Mouse (Mus musculus) cerebellum, adult (tissue): ENCODE results near the gene Nprl2.

Experiments
- ATAC-seq: cut with Nextera tagmentation; 2 replicates; pipeline ENCODE4 v1.9.2; 2017; ENCODE audit warnings: mild to moderate bottlenecking, moderate library complexity, mixed read lengths; ENCODE audit not compliant: insufficient number of reproducible peaks, low FRiP score, low TSS enrichment

Nprl2 gene

DNA sequence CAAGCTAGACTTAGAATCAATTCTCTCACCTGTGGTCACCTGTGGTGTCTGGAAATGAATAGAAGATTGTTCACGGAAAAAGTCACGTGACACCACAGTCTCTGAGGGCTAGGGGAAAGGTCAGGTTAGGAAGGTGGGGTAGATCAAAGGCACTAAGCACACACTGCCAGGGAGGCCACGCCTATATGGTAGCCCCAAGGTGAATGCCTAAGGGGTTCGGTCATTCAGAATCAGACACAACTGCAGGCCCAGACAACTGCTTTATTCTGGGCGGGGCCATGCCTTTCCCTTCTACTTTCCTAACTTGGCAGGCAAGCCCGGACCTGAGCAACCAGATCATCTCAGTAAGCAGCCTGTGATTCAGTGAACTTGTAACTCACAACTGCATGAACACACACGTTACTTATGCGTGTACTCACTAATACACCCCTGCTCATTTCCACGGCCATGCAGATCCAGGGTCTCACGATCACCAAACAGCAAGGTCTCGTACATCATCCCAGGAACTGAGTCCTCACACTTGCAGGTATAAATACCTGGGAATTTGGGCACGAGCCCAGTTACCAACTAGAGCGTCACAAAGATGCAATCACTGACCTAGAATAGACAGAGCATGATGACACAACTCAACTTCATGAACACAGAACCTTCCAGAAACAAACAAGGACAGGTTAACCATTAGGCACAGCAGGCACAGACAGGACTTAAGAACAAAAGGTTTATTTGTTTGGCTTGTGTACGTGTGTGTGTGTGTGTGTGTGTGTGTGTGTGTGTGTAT is 33.7 kb downstream of the Nprl2 start:
- no peak for ATAC-seq

- ATAC-seq = no peak
Measured at GRCm38 (mm10) chr9:107576357-107577107, 34.5 kb downstream of the Nprl2 start, which contains the start of gene Hyal1. Gene Hyal1 (plus strand): TSS chr9:107576927.

DNA sequence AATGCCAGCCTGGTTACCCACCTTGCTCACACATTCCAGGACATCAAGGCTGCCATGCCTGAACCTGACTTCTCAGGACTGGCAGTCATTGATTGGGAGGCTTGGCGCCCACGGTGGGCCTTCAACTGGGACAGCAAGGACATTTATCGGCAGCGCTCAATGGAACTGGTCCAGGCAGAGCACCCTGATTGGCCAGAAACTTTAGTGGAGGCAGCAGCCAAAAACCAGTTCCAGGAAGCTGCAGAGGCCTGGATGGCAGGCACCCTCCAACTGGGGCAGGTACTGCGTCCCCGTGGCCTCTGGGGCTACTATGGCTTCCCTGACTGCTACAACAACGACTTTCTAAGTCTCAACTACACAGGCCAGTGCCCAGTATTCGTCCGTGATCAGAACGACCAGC is 35.8 kb downstream of the Nprl2 start:
- ATAC-seq = no peak

DNA sequence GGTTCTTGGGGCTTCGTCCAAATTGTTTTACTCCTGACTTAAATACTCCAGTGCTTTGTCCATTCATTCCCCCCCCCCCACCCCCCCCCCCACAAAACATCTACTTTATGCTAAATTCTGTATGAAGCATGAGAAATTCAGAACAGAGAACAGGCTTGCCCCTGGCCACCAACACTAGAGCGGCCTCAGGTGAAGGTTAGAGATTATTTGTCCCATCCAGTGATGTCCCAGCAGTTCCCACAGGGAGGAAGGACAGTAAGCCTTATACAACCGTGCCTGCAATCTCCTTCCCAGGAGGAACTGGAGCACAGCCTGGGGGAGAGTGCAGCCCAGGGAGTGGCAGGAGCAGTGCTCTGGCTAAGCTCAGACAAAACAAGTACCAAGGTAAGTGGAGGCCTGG is 36.6 kb downstream of the Nprl2 start, which contains the start of gene Naa80:
Gene Naa80 (plus strand): TSS at position 301 of the 400 bp plus-strand sequence.
- ATAC-seq = no peak

- ATAC-seq = no peak
Measured at GRCm38 (mm10) chr9:107579023-107579900, 37.2 kb downstream of the Nprl2 start.

- ATAC-seq = peak; percentile 68
Measured at GRCm38 (mm10) chr9:107580501-107581317, 38.7 kb downstream of the Nprl2 start, which contains the start of gene Hyal3. Gene Hyal3 (plus strand): TSS chr9:107580818.

GRCm38 (mm10) chr9:107581584-107581983 is 39.6 kb downstream of the Nprl2 start:
- ATAC-seq = no peak

- no peak for ATAC-seq
Measured at GRCm38 (mm10) chr9:107582509-107583062, 40.6 kb downstream of the Nprl2 start.

GRCm38 (mm10) chr9:107583174-107583573 is 41.1 kb downstream of the Nprl2 start:
- no peak for ATAC-seq

- ATAC-seq = no peak
Measured at GRCm38 (mm10) chr9:107586504-107586903, 44.5 kb downstream of the Nprl2 start.

DNA sequence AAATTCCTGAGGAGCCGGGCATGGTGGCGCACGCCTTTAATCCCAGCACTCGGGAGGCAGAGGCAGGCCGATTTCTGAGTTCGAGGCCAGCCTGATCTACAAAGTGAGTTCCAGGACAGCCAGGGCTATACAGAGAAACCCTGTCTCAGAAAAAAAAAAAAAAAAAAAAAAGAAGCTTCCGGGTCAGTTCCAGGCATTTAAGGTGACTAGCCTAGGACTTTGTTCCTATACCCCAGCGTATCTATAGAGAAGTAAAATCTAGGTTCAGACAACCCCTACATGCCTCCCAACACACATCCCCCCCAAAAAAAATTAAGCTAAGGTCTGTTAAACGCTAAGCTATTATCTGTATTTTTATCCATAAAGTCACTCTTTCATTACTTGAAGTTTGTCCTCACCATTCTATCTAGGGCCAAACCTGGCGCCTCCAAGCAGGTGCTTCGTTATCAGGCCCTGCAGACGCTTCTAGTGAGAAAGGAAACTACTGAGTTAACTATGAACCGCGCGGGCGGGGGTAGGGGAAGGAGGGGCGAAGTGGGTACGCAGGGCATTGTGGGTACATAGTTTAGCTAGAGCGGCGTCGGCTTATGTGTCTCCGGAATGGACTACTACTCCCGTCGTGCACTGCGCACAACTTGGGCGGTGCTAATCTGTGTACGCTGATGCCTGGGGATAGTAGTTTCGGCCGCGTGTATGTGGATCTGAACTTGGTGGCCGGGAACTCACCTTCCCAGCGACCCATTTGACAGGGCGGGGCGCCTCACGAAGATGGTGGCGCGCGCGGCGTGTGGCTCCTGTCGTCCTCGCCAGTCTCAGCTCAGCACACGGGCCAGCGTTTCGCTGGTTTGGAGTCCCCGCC is 45.2 kb downstream of the Nprl2 start, which contains the start of gene Ifrd2:
Gene Ifrd2 (plus strand): TSS at position 669 of the 859 bp plus-strand sequence.
- peak; percentile 92 for ATAC-seq

- ATAC-seq = no peak
Measured at GRCm38 (mm10) chr9:107587833-107588639, 46.0 kb downstream of the Nprl2 start.

- ATAC-seq = no peak
Measured at GRCm38 (mm10) chr9:107590058-107590772, 48.2 kb downstream of the Nprl2 start.

- no peak for ATAC-seq
Measured at GRCm38 (mm10) chr9:107590773-107591060, 48.7 kb downstream of the Nprl2 start.

GRCm38 (mm10) chr9:107593101-107593976 is 51.3 kb downstream of the Nprl2 start:
- ATAC-seq = peak; percentile 69; the same call in 1 of the 2 replicates
